Mouse (Mus musculus) 3134 (cell line): ENCODE results near the gene Leng1.
A peak's percentile ranks its signal among the peaks of the same experiment; 100 is the strongest.

Experiments
- DNase-seq: peaks from one replicate; pipeline ENCODE4 v3.0.0-alpha.2; 2011; ENCODE audit warnings: low spot score; ENCODE audit not compliant: insufficient read length; ENCODE audit errors: extremely low read depth

Gene Leng1

GRCm38 (mm10) chr7:3692382-3692986 lies 26.8 kb upstream of the Leng1 start, which contains the start of gene Tsen34:
Tsen34 (plus strand) TSS chr7:3692863.
- DNase-seq = no peak

DNA sequence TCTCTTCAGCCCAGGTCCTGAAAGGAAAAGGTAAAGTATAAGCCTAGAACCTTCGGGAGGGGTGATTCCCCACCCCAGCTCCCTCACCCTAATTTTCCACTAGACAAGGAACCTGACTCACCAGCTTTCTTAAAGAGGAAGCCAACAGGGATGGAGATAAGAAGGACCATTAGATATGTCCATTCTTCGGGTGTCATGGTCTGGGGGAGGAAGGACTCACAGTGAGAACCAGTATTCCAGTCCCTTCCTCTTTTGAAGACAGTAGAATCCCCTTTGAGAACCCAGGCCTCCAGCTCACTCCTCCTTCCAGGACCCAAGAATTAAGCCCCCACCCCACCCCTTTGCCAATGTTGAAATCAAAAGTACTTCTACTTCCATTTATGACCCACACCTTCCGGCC lies 26.3 kb upstream of the Leng1 start:
- DNase-seq = no peak

GRCm38 (mm10) chr7:3685400-3686187 lies 20.0 kb upstream of the Leng1 start:
- no peak for DNase-seq

- no peak for DNase-seq
Observed at GRCm38 (mm10) chr7:3684698-3685097, 19.1 kb upstream of the Leng1 start.

GRCm38 (mm10) chr7:3683908-3684550 lies 18.4 kb upstream of the Leng1 start:
- DNase-seq = no peak

DNA sequence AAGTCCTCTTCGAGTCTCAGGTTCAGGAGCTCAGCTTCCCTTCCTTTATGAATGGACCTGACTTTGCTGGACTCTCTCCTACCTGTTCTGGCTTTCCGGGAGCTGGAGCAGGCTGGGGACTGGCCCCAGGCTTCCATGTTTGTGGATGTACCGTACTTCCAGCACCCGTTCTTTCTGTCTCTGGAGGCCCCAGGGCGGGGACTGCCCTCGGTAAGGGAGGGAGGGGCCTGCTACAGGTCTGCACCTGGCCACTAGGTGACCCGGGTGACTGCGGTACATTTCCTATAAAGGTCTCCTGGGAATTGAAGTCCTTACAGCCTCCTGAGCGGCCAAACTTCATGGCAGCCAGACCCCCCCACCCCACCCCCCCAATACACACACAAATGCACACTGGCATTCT lies 11.7 kb upstream of the Leng1 start, which contains the start of gene Tmc4:
Gene Tmc4, minus strand, starts transcription at position 212 of the 400 bp plus-strand sequence.
- no peak for DNase-seq

DNA sequence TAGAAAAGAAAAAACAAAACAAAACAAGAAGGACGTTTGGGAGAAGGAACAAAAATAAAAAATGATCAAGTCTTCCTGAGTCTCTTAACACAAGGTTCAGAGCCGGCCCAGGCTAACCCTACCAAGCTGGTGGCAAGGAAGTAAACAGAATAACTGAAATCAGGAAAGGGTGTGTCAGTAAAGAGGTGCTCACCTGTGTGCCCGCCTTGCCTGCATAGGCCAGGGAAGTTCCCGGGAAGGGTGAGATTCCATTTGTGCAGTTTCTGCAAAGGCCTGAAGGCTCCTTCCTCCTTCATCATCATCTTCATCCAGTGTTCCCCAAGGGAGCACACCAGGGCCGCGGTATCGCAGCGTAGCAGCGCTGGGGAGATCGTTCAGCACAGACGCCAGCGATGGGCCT lies 10.7 kb upstream of the Leng1 start:
- DNase-seq = no peak

DNA sequence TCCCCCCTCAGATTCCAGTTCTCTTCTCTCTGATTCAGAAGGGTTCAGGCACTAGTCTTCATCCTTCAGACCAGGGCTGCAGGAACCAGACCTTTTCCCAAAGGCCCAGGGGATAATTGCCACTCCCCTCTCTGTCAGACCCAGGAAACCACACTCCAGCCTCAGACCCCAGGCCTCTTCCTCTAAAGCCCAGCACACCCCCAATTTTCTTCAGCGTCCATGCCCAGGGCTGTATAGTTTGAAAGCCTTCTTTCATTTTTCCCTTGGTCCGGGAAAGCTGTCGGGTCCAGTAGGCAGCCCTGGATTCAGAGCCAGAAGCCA lies 9.5 kb upstream of the Leng1 start:
- DNase-seq = no peak

DNA sequence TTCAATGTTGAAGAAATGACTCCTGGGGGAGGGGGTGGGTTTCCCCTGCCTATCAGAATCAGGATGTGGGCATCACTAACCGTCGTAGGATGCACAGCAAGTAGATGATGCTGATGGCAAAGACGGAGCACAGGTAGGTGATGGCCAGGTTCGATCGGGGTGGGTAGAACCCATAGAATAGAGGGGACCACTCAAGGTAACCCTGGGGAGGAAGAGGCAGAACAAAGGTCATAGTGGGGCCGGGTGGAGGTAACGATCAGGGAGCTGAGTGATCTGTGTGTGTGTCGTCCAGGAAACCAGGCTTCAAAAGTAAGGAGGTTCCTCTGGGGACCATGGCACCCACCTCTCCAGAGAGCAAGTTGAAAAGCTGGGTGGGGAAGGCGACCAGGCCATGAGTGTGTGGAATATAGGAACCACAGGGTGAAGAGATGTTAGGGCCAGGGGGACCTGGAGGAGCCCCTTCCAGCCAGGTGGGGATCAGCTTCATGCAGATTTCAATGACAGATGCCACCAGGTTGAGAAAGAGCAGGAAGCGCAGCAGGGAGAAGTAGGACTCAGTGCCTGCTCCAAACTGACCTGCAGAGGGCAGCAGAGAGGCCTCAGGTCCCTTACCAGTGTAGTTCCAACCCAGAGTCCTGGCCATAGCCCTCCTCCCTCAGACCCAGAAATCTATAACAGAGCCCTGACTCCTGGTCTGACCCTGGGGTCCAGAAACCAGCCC lies 9.0 kb upstream of the Leng1 start:
- no peak for DNase-seq

DNA sequence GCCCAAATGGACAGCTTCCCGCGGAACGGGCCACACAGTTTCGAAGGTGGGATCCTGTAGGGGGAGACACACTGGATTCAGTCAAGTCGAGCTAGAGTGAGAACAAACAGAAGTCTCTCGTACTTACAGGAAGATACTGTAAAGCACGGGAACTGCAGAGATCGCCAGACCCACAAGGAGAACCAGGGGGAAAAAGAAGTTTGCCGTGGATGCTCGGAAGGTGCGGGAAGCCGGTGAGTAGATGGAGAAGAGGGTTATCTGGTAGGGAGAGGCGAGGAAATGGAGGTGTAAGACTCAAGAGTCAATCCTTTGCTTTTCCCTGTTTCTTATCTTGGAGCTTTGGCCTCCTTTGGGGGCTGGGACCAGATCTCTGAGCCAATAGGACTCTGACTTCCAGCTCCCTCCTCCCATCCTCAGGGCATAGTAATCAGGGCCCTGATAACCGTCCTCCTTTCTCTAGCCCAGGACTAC lies 1.3 kb upstream of the Leng1 start:
- DNase-seq = no peak

GRCm38 (mm10) chr7:3664524-3665214 lies 971 bp downstream of the Leng1 start:
- peak; percentile 26 for DNase-seq

- DNase-seq = no peak
Observed at GRCm38 (mm10) chr7:3658578-3658977, 7.1 kb downstream of the Leng1 start.

- DNase-seq = no peak
Observed at GRCm38 (mm10) chr7:3656966-3657365, 8.7 kb downstream of the Leng1 start.

GRCm38 (mm10) chr7:3646641-3647040 lies 19.0 kb downstream of the Leng1 start:
- DNase-seq = no peak

- DNase-seq = no peak
Observed at GRCm38 (mm10) chr7:3646188-3646587, 19.5 kb downstream of the Leng1 start.

DNA sequence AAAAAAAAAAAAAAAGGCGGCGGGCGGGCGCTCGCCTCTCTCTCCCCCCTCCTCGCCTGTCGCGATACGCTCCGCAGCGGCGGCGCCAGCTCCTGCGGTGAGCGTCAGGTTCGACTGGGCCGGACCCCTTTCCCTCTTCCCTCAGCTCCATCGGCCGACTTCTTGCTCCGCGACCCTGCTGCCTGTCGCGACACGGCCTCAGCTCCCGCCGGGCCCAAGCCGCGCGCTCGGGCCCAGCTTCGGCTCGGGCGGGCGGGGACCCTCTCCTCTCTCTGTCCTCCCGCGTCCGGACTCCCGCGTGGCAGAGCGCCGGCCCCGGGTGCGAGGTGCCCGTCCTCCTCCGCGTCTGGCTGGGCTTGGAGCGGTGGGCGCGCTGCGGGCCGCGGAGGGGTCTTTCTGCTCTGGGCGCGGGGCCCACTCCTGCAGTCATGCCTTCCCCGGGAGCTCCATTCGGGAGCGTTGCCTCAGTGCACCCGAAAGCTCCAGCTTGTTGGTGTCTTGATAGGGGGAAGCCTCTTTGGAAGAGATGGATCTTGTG lies 20.1 kb downstream of the Leng1 start:
- DNase-seq = no peak

GRCm38 (mm10) chr7:3644672-3645487 lies 20.8 kb downstream of the Leng1 start, which contains the start of gene Cnot3:
Cnot3 (plus strand) TSS chr7:3645268.
- DNase-seq = peak; percentile 95

DNA sequence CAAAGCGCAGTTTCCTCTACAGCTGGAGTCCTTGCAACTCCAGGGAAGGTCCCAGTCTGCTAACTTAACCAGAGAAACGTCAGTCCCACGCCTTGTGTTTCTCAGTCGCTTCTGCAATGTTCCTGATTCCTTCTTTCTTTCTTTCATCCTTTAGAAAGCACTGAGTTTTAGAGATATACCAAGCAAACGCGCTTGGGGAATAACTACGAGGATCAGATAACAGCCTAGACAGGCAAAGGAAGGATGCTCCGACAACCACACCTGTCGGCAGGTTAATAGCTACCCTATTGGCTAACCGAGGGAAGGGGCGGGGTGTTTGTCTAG lies 21.3 kb downstream of the Leng1 start:
- DNase-seq = no peak

DNA sequence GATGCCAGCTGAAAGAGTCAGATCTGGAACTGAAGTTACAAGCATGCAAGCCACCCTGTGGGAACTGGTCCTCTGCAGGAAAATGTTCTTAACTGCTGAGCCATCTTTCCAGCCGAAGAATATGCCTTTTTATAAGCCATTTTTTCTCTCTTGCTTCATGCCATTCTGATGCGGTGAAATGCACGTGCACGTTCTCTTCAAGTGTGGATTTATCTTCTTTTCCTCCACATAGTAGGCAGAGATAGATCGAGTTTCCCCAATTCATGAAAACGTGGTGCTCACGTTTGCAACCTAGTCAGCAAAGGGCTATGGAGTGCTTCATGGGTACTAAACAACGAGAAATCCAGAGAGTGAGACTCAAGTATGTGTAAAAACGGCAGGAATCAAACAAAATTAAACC lies 21.8 kb downstream of the Leng1 start:
- DNase-seq = no peak

GRCm38 (mm10) chr7:3643412-3643811 lies 22.2 kb downstream of the Leng1 start:
- no peak for DNase-seq
